Comparison of ENCODE assay signal across 12 mouse cellular contexts in the genomic region with DNA sequence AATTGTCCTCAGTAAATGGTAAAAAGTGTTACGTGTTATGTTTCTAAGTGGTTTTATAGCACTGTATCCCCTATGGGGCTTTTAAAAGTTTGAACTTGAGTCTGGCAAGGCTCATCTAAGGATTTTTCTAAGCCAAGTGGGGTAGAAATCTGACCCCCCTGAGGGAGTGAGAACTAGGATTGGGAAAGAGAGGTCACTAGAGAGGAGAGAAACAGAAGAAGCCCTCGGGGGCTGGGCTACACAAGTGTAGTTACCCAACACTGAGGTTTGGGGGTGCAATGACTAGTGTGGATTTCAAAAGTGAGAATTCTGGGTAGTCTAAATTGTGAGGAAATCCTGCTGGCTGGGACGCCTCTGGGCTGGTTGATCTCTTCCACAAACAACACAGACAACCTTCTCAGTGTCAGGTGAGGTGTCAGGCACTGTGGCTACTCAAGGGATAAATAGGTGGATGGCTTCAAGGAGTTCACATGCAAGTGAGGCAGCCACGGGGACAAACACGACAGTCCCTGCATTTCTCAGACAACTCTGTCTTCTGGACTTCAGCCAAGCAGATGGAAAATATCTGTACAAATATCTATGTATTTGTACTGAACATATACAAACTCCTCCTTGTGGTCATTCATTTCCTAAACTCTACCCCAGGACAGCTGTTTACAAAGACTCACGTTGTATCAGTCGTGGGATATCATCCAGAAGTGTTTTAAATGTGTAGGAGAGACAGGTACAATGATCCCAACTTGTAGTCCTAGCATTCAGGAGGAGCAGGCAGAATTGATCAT. TPM values are rescaled to one million over a fixed set of nuclear protein-coding genes. Genes with fewer than 3 reads are reported as not detected.
DNase-seq lines count a peak whose midpoint lies in the region; ATAC-seq and TF ChIP-seq lines count a peak whose summit lies in the region.
"Had no signal": no experiment of that assay in that cellular context is flagged by ENCODE, and none has a peak within 500 bp of the region (broad histone marks: within the 10 kb centered on the region; RNA-seq: fewer than 3 reads in every experiment).

No protein-coding gene starts in this region.

- no peak overlapping the region for H3K4me3 ChIP-seq in MEL (ENCODE audit: control insufficient read depth in 1 of 2, insufficient read depth in 1 of 2, low read depth in 2 of 2, low read length in 2 of 2)
- H3K4me3 ChIP-seq in brown adipose tissue, adult 24 weeks (ENCODE audit: insufficient read depth, low read depth, low read length) = no peak overlapping the region
- no peak overlapping the region for H3K4me3 ChIP-seq in limb, embryonic 12.5 days (replicated peaks)
- H3K4me3 ChIP-seq in midbrain, embryonic 10.5 days = no peak overlapping the region
- H3K4me3 ChIP-seq in forebrain, embryonic 13.5 days = no peak overlapping the region
- H3K4me3 ChIP-seq: heart, embryonic 13.5 days; limb, embryonic 15.5 days; neural tube, embryonic 13.5 days had no signal

- WGBS in limb, embryonic 12.5 days = 52% methylated on average over 7 of the region's 7 CpGs
- 79% methylated on average over 7 of the region's 7 CpGs for WGBS in midbrain, embryonic 10.5 days
- WGBS in forebrain, embryonic 13.5 days = 83% methylated on average over 7 of the region's 7 CpGs

- ATAC-seq in limb, embryonic 12.5 days (ENCODE audit: insufficient number of reproducible peaks, insufficient read depth, low FRiP score, low TSS enrichment, low read depth) = peak; percentile 70; the same call in 1 of the 2 replicates
- no peak for ATAC-seq in forebrain, embryonic 13.5 days

- H3K36me3 ChIP-seq in MEL (ENCODE audit: control insufficient read depth in 1 of 2, insufficient read depth in 2 of 2, low read length in 2 of 2) = peaks cover 0 to 25% of the 10 kb centered on the region in 2 experiments; a peak in 2 of 4 replicates
- H3K36me3 ChIP-seq in limb, embryonic 12.5 days = no peaks in the 10 kb centered on the region
- peaks cover under 1% of the 10 kb centered on the region; the same call in 1 of the 2 replicates for H3K36me3 ChIP-seq in midbrain, embryonic 10.5 days
- 0 out of 2 replicates have a peak, but pooled peaks cover under 1% of the 10 kb centered on the region for H3K36me3 ChIP-seq in forebrain, embryonic 13.5 days (ENCODE audit: poor library complexity, severe bottlenecking)
- H3K36me3 ChIP-seq: heart, embryonic 13.5 days; limb, embryonic 15.5 days; neural tube, embryonic 13.5 days had no signal

- no peak for TF ChIP-seq RAD21 in MEL (IDR thresholded peaks at IDR 0.05; ENCODE audit: low read depth, low read length)

- no peaks in the 10 kb centered on the region for H3K9me3 ChIP-seq in MEL (replicated peaks; ENCODE audit: insufficient read depth, low read length)
- no peaks in the 10 kb centered on the region for H3K9me3 ChIP-seq in limb, embryonic 12.5 days
- H3K9me3 ChIP-seq in midbrain, embryonic 10.5 days (replicated peaks) = no peaks in the 10 kb centered on the region; the same call in 1 of the 2 replicates
- no peaks in the 10 kb centered on the region; the same call in 1 of the 2 replicates for H3K9me3 ChIP-seq in forebrain, embryonic 13.5 days (replicated peaks)
- H3K9me3 ChIP-seq: heart, embryonic 13.5 days; limb, embryonic 15.5 days; neural tube, embryonic 13.5 days had no signal

- H3K79me2 ChIP-seq in MEL (ENCODE audit: control insufficient read depth, insufficient read depth, low read length, poor library complexity) = no peaks in the 10 kb centered on the region

- H3K27me3 ChIP-seq in MEL (ENCODE audit: control insufficient read depth in 1 of 2, insufficient read depth in 2 of 2, low read length in 2 of 2) = no peaks in the 10 kb centered on the region
- no peaks in the 10 kb centered on the region for H3K27me3 ChIP-seq in limb, embryonic 12.5 days
- no peaks in the 10 kb centered on the region for H3K27me3 ChIP-seq in midbrain, embryonic 10.5 days (ENCODE audit: low read depth, poor library complexity, severe bottlenecking)
- H3K27me3 ChIP-seq in forebrain, embryonic 13.5 days = no peaks in the 10 kb centered on the region
- H3K27me3 ChIP-seq: heart, embryonic 13.5 days; limb, embryonic 15.5 days; neural tube, embryonic 13.5 days had no signal

- H3K9ac ChIP-seq in MEL (ENCODE audit: control insufficient read depth, low read depth, low read length, poor library complexity, severe bottlenecking) = peak overlapping the region; percentile 32
- no peak overlapping the region for H3K9ac ChIP-seq in limb, embryonic 12.5 days (replicated peaks)
- no peak overlapping the region for H3K9ac ChIP-seq in forebrain, embryonic 13.5 days
- H3K9ac ChIP-seq: heart, embryonic 13.5 days; limb, embryonic 15.5 days; neural tube, embryonic 13.5 days had no signal

- 0 out of 4 replicates have a peak, but pooled peaks of 1 of the 2 experiments have one; percentile 2 for TF ChIP-seq EP300 in MEL (IDR thresholded peaks at IDR 0.05; ENCODE audit: low read depth in 1 of 2, low read length in 2 of 2)

- no peak overlapping the region for H3K4me2 ChIP-seq in limb, embryonic 12.5 days
- no peak overlapping the region for H3K4me2 ChIP-seq in forebrain, embryonic 13.5 days
- H3K4me2 ChIP-seq: heart, embryonic 13.5 days; limb, embryonic 15.5 days; neural tube, embryonic 13.5 days had no signal

- no peak for TF ChIP-seq POLR2A in MEL (IDR thresholded peaks at IDR 0.05; ENCODE audit: control insufficient read depth in 1 of 2, insufficient read depth in 1 of 2, low read depth in 1 of 2, low read length in 2 of 2, poor library complexity in 1 of 2)

- H3K4me1 ChIP-seq in MEL (ENCODE audit: control insufficient read depth in 1 of 2, insufficient read depth in 2 of 2, low read length in 2 of 2) = peaks cover 17 to 23% of the 10 kb centered on the region in 2 experiments
- peaks cover 6% of the 10 kb centered on the region; the same call in 1 of the 2 replicates for H3K4me1 ChIP-seq in brown adipose tissue, adult 24 weeks (ENCODE audit: control insufficient read depth, insufficient read depth, insufficient read length, low read length)
- H3K4me1 ChIP-seq in limb, embryonic 12.5 days (replicated peaks) = peaks cover 16% of the 10 kb centered on the region
- no peaks in the 10 kb centered on the region for H3K4me1 ChIP-seq in midbrain, embryonic 10.5 days
- H3K4me1 ChIP-seq in forebrain, embryonic 13.5 days = no peaks in the 10 kb centered on the region
- H3K4me1 ChIP-seq: neural tube, embryonic 13.5 days had no signal

- DNase-seq in MEL (ENCODE audit: low read depth, low spot score) = peak; percentile 46
- DNase-seq in lung, postnatal 4 days = peak; percentile 42 to 49
- DNase-seq in heart, adult 8-10 months (ENCODE audit: low spot score) = no peak
- no peak for DNase-seq in midbrain, embryonic 10.5 days (ENCODE audit: low spot score)
- DNase-seq: kidney, adult 2 months; spleen, adult 18-20 months had no signal

- no peak for TF ChIP-seq CTCF in MEL (IDR thresholded peaks at IDR 0.05 in 2 of 3, conservative IDR thresholded peaks at IDR 0.05 in 1 of 3; ENCODE audit: control insufficient read depth in 1 of 3, insufficient read depth in 1 of 3, low read depth in 2 of 3, low read length in 3 of 3, poor library complexity in 1 of 3, severe bottlenecking in 1 of 3)

- H3K27ac ChIP-seq in MEL (ENCODE audit: control insufficient read depth, low read depth, low read length) = peak overlapping the region; percentile 14; the same call in 1 of the 2 replicates
- peak overlapping the region; percentile 96 for H3K27ac ChIP-seq in brown adipose tissue, adult 24 weeks (replicated peaks; ENCODE audit: low read depth, low read length)
- no peak overlapping the region for H3K27ac ChIP-seq in limb, embryonic 12.5 days
- H3K27ac ChIP-seq in midbrain, embryonic 10.5 days (replicated peaks) = no peak overlapping the region
- no peak overlapping the region for H3K27ac ChIP-seq in forebrain, embryonic 13.5 days
- H3K27ac ChIP-seq: heart, embryonic 13.5 days; limb, embryonic 15.5 days; neural tube, embryonic 13.5 days had no signal

TF ChIP-seq in MEL, 35 proteins besides CTCF, POLR2A, EP300 and RAD21:
- no peak for TF ChIP-seq MYB (IDR thresholded peaks at IDR 0.05; ENCODE audit: low read depth, low read length)
- peak; percentile 27; the same call in 1 of the 2 replicates for TF ChIP-seq ETS1 (IDR thresholded peaks at IDR 0.05; ENCODE audit: low read depth, low read length)
- TF ChIP-seq MEF2A (IDR thresholded peaks at IDR 0.05; ENCODE audit: extremely low read depth, insufficient replicate concordance, low read depth, low read length, poor library complexity, severe bottlenecking) = no peak
- TF ChIP-seq BHLHE40 (IDR thresholded peaks at IDR 0.05; ENCODE audit: borderline replicate concordance, low read depth, low read length) = 0 out of 2 replicates have a peak, but pooled peaks have one; percentile 3
- TF ChIP-seq MAX (IDR thresholded peaks at IDR 0.05; ENCODE audit: low read length) = 0 out of 2 replicates have a peak, but pooled peaks have one; percentile 19

RNA-seq across cellular contexts. Expression of gene Ppp1r15b, which starts 10.8 kb away (rescaled TPM):
- total RNA-seq in MEL (2012; rRNA removed) = 53.1 and 60.9 TPM in 2 replicates
- 10 to 100 TPM in 1 of 2 experiments, not detected in 1; 56.3 TPM for polyA plus RNA-seq in MEL (2012; ENCODE audit: insufficient read depth in 1 of 2, insufficient read length in 2 of 2, low read depth in 1 of 2, low replicate concordance in 2 of 2, missing spikeins in 1 of 2)
- 61.9 and 64.2 TPM in 2 replicates for polyA plus RNA-seq in brown adipose tissue, adult 24 weeks (2012; ENCODE audit: insufficient read depth, insufficient read length, missing spikeins)
- polyA plus RNA-seq in limb, embryonic 12.5 days (2016; fragmentation: Nextera tagmentation; extraction: Ambion mirVana) = 41.9 and 46.9 TPM in 2 replicates
- total RNA-seq in heart, adult 8-10 months (2022) = 10 to 100 TPM; 20.8 to 24.3 (median 21.7) TPM
- polyA plus RNA-seq in midbrain, embryonic 10.5 days (2016; fragmentation: Nextera tagmentation; extraction: Ambion mirVana) = 48.9 and 56.8 TPM in 2 replicates
- polyA plus RNA-seq in forebrain, embryonic 13.5 days (2015; fragmentation: Nextera tagmentation; extraction: Ambion mirVana) = 34.8 and 38.6 TPM in 2 replicates

RNA-seq across cellular contexts. Expression of gene Plekha6, which starts 43.9 kb away (rescaled TPM):
- total RNA-seq in MEL (2012; rRNA removed) = 11.8 and 14.5 TPM in 2 replicates
- 10 to 100 TPM in 1 of 2 experiments, not detected in 1; 28.5 TPM for polyA plus RNA-seq in MEL (2012; ENCODE audit: insufficient read depth in 1 of 2, insufficient read length in 2 of 2, low read depth in 1 of 2, low replicate concordance in 2 of 2, missing spikeins in 1 of 2)
- polyA plus RNA-seq in brown adipose tissue, adult 24 weeks (2012; ENCODE audit: insufficient read depth, insufficient read length, missing spikeins) = 2.2 and 4.2 TPM in 2 replicates
- 1.6 and 2.5 TPM in 2 replicates for polyA plus RNA-seq in limb, embryonic 12.5 days (2016; fragmentation: Nextera tagmentation; extraction: Ambion mirVana)
- 10 to 100 TPM; 55.8 to 74.3 (median 66.5) TPM for total RNA-seq in heart, adult 8-10 months (2022)
- polyA plus RNA-seq in midbrain, embryonic 10.5 days (2016; fragmentation: Nextera tagmentation; extraction: Ambion mirVana) = 12.5 and 15.7 TPM in 2 replicates
- polyA plus RNA-seq in forebrain, embryonic 13.5 days (2015; fragmentation: Nextera tagmentation; extraction: Ambion mirVana) = 13.5 and 14.9 TPM in 2 replicates

Comparison
In these comparisons a context has a peak if more than half of its experiments do, and no peak if none do; other contexts are left out.
1. DNase-seq: peak in MEL (single experiment) and lung, postnatal 4 days (2 of 2); none in heart, adult 8-10 months (single experiment) and midbrain, embryonic 10.5 days (single experiment).
2. H3K27ac ChIP-seq: peak in MEL (single experiment) and brown adipose tissue, adult 24 weeks (single experiment); none in limb, embryonic 12.5 days (single experiment), midbrain, embryonic 10.5 days (single experiment) and forebrain, embryonic 13.5 days (single experiment).